In genomic region chr9:104981934-104982548, GRCm38 (mm10) we compare ENCODE assay signal across 23 mouse cellular contexts.
"Had no signal": no experiment of that assay in that cellular context is flagged by ENCODE, and none has a peak within 500 bp of the region (broad histone marks: within the 10 kb centered on the region; RNA-seq: fewer than 3 reads in every experiment).

No protein-coding gene starts in this region.

- H3K9ac ChIP-seq: heart, embryonic 12.5 days; hindbrain, embryonic 12.5 days; hindbrain, embryonic 14.5 days; intestine, embryonic 15.5 days; limb, embryonic 13.5 days; limb, embryonic 15.5 days; liver, embryonic 12.5 days; liver, embryonic 14.5 days had no signal

- H3K9me3 ChIP-seq: heart, embryonic 10.5 days; hindbrain, embryonic 10.5 days; hindbrain, embryonic 12.5 days; intestine, embryonic 15.5 days; limb, embryonic 13.5 days; limb, embryonic 15.5 days; liver, embryonic 12.5 days had no signal

- H3K4me1 ChIP-seq: heart, embryonic 10.5 days; heart, embryonic 12.5 days; hindbrain, embryonic 10.5 days; hindbrain, embryonic 12.5 days; intestine, embryonic 15.5 days; limb, embryonic 13.5 days; limb, embryonic 15.5 days; liver, embryonic 12.5 days had no signal

- H3K27ac ChIP-seq: heart, embryonic 10.5 days; hindbrain, embryonic 10.5 days; hindbrain, embryonic 12.5 days; hindbrain, embryonic 14.5 days; intestine, embryonic 15.5 days; limb, embryonic 13.5 days; limb, embryonic 15.5 days; liver, embryonic 12.5 days; liver, embryonic 14.5 days had no signal

- H3K27me3 ChIP-seq: heart, embryonic 12.5 days; hindbrain, embryonic 12.5 days; intestine, embryonic 15.5 days; limb, embryonic 13.5 days; limb, embryonic 15.5 days; liver, embryonic 12.5 days had no signal

- DNase-seq: gastrocnemius, postnatal 14 days; heart, adult 18-20 months; heart, postnatal 10 days; heart, postnatal 4 days; kidney, adult 11 months; kidney, adult 8-10 months; kidney, postnatal 10 days; kidney, postnatal 25 days; layer of hippocampus, adult 9-11 months; layer of hippocampus, postnatal 36 days; left cerebral cortex, postnatal 4 days had no signal

- H3K36me3 ChIP-seq: heart, embryonic 10.5 days; heart, embryonic 12.5 days; hindbrain, embryonic 10.5 days; hindbrain, embryonic 12.5 days; intestine, embryonic 15.5 days; limb, embryonic 13.5 days; limb, embryonic 15.5 days; liver, embryonic 12.5 days had no signal

- H3K4me3 ChIP-seq: heart, embryonic 10.5 days; heart, embryonic 12.5 days; hindbrain, embryonic 10.5 days; hindbrain, embryonic 12.5 days; intestine, embryonic 15.5 days; limb, embryonic 13.5 days; limb, embryonic 15.5 days; liver, embryonic 12.5 days had no signal

- ATAC-seq: hindbrain, embryonic 16.5 days; inflammation-experienced regulatory T-cells, adult 6 months; intestine, embryonic 15.5 days; liver, embryonic 12.5 days had no signal

- H3K4me2 ChIP-seq: heart, embryonic 12.5 days; hindbrain, embryonic 12.5 days; hindbrain, embryonic 14.5 days; intestine, embryonic 15.5 days; limb, embryonic 13.5 days; limb, embryonic 15.5 days; liver, embryonic 12.5 days had no signal
